Mouse (Mus musculus): Measurements from ENCODE around the gene Senp1.

DNA sequence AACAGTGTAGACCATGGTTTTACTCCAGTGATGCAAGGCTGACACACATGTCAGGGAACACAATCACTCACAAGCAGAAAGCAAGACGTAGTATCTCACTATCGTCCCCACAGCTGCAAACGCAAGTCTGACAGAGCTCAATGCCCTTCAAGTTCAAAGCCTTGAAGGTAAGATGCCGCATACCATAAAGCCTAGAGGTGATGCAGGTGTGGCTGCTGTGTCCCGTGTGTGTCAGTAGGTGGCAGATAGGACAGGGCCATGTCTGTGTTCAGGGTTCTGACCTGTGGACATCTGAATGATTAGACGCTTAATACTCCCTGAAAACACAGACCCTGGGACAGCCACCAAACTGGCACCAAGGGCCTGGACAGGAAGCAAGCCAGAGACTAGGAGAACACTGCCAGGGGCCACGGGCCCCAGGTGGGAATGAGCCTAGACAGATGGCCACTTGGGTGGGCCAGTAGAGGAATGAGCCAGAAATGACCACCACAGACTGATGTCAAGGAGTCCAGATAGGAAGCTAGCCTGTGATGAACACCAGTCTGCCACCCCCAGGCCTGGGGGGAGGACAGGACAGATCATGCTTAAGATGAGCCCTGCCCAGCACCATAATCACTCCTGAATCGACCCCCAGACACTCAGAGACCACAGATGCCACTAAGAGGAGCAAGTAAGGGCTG is 23.8 kb downstream of the Senp1 start:
- TF ChIP-seq CTCF (IDR thresholded peaks at IDR 0.05; ENCODE audit: borderline replicate concordance, insufficient read depth, low read length), result no peak
- no peak for TF ChIP-seq POLR2A (IDR thresholded peaks at IDR 0.05; ENCODE audit: low read depth, low read length)
